Mouse (Mus musculus): ENCODE measurements at regions not wholly inside any gene's neighbourhood (a gene's known extent, or its start where the extent isn't known, plus 50 kb on each side); places are given as distances from the start of the nearest gene placed in this dataset. TPM values are rescaled to one million over a fixed set of nuclear protein-coding genes. Genes with fewer than 3 reads are reported as not detected.

DNA sequence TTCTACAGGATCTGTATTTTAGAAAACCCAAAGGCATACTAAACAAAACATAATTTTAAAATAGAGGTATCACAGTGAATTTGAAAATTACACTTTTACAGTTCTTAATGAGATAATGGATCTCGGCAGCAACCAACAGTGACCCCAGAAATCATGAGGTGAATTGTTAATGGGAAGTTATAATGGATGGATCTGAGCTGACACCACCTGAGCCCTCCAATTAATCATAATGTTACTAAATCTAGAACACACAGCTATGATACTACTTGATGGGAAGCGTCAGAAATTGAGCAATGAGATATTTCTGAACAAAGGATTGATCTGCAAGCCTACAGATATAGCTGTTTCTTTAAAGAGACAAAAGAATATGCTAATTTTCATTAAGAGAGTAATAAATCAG is 75.2 kb upstream of the Pex5l start:
- Histone ChIP-seq H3K4me1 (ENCODE audit: insufficient read depth, low read depth, low read length) (no peaks in the 10 kb centered on the region), H3K27ac (ENCODE audit: low read length) (no peak overlapping the region), H3K27me3 (replicated peaks; ENCODE audit: insufficient read depth, low read length) (no peaks in the 10 kb centered on the region), H3K9ac (replicated peaks; ENCODE audit: low read depth) (no peak overlapping the region), H3K36me3 (ENCODE audit: insufficient read depth, low read length) (no peaks in the 10 kb centered on the region), H3K4me3 (ENCODE audit: low read depth, low read length) (no peak overlapping the region), H3K9me3 (ENCODE audit: low read length) (no peaks in the 10 kb centered on the region), H3K4me2 (replicated peaks; ENCODE audit: low read depth, low read length) (no peak overlapping the region)
- 76% methylated on average over 2 of the region's 2 CpGs for WGBS
- DNase-seq (ENCODE audit: low spot score) (no peak), ATAC-seq (no peak)
- TF ChIP-seq EP300 (IDR thresholded peaks at IDR 0.05) (no peak), CTCF (IDR thresholded peaks at IDR 0.05) (no peak)

DNA sequence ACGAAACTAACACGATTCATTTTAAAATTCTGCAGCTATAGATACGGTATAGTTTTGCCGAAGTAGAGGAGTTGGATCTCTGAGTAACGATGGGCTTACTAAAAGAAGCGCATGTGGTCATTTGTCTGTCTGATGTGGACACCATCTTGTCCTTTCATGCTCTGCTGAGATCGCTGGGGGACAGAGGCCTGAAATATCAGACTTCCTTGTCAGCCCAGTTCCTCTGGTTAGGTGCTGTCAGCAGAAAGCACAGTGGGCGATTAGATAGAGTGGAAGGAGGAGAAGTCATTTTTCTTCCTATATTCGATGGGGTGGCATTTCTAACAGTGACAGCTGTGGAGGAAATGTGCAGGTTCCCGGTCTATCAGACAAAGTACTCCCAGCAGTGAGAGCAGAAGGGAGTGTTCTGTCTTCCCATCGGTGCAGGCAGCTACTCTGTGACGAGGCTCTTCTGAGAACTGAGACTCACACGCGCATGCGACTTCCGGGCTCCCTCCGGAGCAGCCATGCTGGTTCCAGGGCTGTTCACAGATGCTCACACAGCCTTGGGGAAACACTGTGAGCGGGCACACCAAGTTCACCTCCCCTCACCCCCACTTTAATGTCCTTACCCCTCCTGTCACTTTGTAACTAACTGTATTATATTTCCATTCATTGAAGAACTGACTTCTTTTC is 74.5 kb upstream of the Pex5l start:
- Histone ChIP-seq H3K36me3 (ENCODE audit: insufficient read depth, low read length) (no peaks in the 10 kb centered on the region), H3K4me2 (replicated peaks; ENCODE audit: low read depth, low read length) (no peak overlapping the region), H3K27me3 (replicated peaks; ENCODE audit: insufficient read depth, low read length) (no peaks in the 10 kb centered on the region), H3K9me3 (ENCODE audit: low read length) (no peaks in the 10 kb centered on the region), H3K9ac (replicated peaks; ENCODE audit: low read depth) (no peak overlapping the region), H3K4me1 (ENCODE audit: insufficient read depth, low read depth, low read length) (no peaks in the 10 kb centered on the region), H3K27ac (ENCODE audit: low read length) (no peak overlapping the region), H3K4me3 (ENCODE audit: low read depth, low read length) (no peak overlapping the region)
- TF ChIP-seq EP300 (IDR thresholded peaks at IDR 0.05) (no peak), CTCF (IDR thresholded peaks at IDR 0.05) (no peak)
- WGBS: 62% methylated on average over 18 of the region's 18 CpGs
- ATAC-seq (no peak), DNase-seq (ENCODE audit: low spot score) (no peak)

DNA sequence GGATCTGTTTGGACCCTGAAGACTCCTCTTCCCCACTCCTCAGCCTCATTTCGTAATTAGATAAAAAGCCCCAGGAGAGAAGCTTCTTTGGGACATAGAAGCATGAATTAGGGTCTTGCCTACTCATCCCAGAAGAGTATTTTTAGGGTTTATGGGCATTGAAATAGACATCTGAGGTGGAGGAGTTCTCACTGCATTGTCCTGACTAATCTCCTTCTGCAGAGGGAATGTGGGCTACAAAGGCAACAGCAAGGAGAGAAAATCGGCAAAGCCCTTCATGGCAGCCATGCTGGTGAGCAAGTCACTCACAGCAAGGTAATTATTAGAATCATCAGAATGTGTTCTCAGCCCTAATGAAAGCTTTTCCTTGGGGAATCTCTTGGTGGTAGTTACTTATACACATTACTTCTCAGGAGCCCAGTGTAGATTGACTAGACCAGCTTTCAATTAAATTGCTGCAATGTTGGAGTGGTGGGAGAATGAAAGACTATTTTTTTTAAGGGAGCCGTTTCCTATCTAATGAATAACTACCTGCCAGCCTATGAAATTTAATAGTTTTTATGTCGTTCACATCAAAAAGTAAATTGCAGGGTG is 68.3 kb upstream of the Pex5l start:
- ATAC-seq (no peak), DNase-seq (ENCODE audit: low spot score) (no peak)
- H3K9ac ChIP-seq (replicated peaks; ENCODE audit: low read depth): no peak overlapping the region
- H3K4me2 ChIP-seq (replicated peaks; ENCODE audit: low read depth, low read length): no peak overlapping the region
- no peak for TF ChIP-seq CTCF (IDR thresholded peaks at IDR 0.05)
- TF ChIP-seq EP300 (IDR thresholded peaks at IDR 0.05): no peak
- H3K9me3 ChIP-seq (ENCODE audit: low read length): no peaks in the 10 kb centered on the region
- WGBS: 70% methylated on average over 4 of the region's 4 CpGs
- no peaks in the 10 kb centered on the region for H3K27me3 ChIP-seq (replicated peaks; ENCODE audit: insufficient read depth, low read length)
- H3K4me3 ChIP-seq (ENCODE audit: low read depth, low read length): no peak overlapping the region
- H3K36me3 ChIP-seq (ENCODE audit: insufficient read depth, low read length): no peaks in the 10 kb centered on the region
- H3K4me1 ChIP-seq (ENCODE audit: insufficient read depth, low read depth, low read length): no peaks in the 10 kb centered on the region
- H3K27ac ChIP-seq (ENCODE audit: low read length): no peak overlapping the region

Small RNAs in the stretch of these regions (microRNA-seq; reads per million reads assigned to microRNA genes)
- not detected for gene Gm27974
